Mouse (Mus musculus): Measurements from ENCODE around the gene Fgf4. TPM values are rescaled to one million over a fixed set of nuclear protein-coding genes. Genes with fewer than 3 reads are reported as not detected.

The Fgf4 gene
- total RNA-seq, 2 experiments from 2014 or later: not detected

- ATAC-seq (replicated peaks; ENCODE audit: low FRiP score, poor library complexity, severe bottlenecking): peak; percentile 78
These were observed 59.7 kb downstream of the Fgf4 start for GRCm38 (mm10) chr7:144906708-144907397.

- ATAC-seq (replicated peaks; ENCODE audit: low FRiP score, poor library complexity, severe bottlenecking): no peak
These were observed 60.6 kb downstream of the Fgf4 start for GRCm38 (mm10) chr7:144907793-144908192.

GRCm38 (mm10) chr7:144908705-144909104, 61.5 kb downstream of the Fgf4 start:
- ATAC-seq (replicated peaks; ENCODE audit: low FRiP score, poor library complexity, severe bottlenecking): no peak

- no peak for ATAC-seq (replicated peaks; ENCODE audit: low FRiP score, poor library complexity, severe bottlenecking)
These were observed 64.0 kb downstream of the Fgf4 start for GRCm38 (mm10) chr7:144911121-144911520.

- no peak for ATAC-seq (replicated peaks; ENCODE audit: low FRiP score, poor library complexity, severe bottlenecking)
These were observed 65.7 kb downstream of the Fgf4 start for GRCm38 (mm10) chr7:144912897-144913296.

GRCm38 (mm10) chr7:144914296-144914947, 67.3 kb downstream of the Fgf4 start:
- peak; percentile 71 for ATAC-seq (replicated peaks; ENCODE audit: low FRiP score, poor library complexity, severe bottlenecking)

Other genes starting within 250 kb of the Fgf4 start
- not detected in 2 replicates for gene Ano1, start 95.4 kb upstream of the Fgf4 start, total RNA-seq (2015; ENCODE audit: low replicate concordance)
- gene Ano1, start 95.4 kb upstream of the Fgf4 start, total RNA-seq (2017; ENCODE audit: low replicate concordance): not detected in 2 replicates
- gene Fgf3, start 9.3 kb upstream of the Fgf4 start, total RNA-seq (2015; ENCODE audit: low replicate concordance): 0.36 TPM in 1 of 2 replicates, not detected in the other
- gene Fgf3, start 9.3 kb upstream of the Fgf4 start, total RNA-seq (2017; ENCODE audit: low replicate concordance): 1.1 TPM in 1 of 2 replicates, not detected in the other
- gene Fgf15, start 49.2 kb downstream of the Fgf4 start, total RNA-seq (2015; ENCODE audit: low replicate concordance): not detected in 2 replicates
- gene Fgf15, start 49.2 kb downstream of the Fgf4 start, total RNA-seq (2017; ENCODE audit: low replicate concordance): not detected in 2 replicates
- gene LTO1, start 67.7 kb downstream of the Fgf4 start, total RNA-seq (2015; ENCODE audit: low replicate concordance): 5.4 and 10.8 TPM in 2 replicates
- 27.9 and 85.0 TPM in 2 replicates for gene LTO1, start 67.7 kb downstream of the Fgf4 start, total RNA-seq (2017; ENCODE audit: low replicate concordance)
- 1.4 and 1.7 TPM in 2 replicates for gene Ccnd1, start 92.6 kb downstream of the Fgf4 start, total RNA-seq (2015; ENCODE audit: low replicate concordance)
- gene Ccnd1, start 92.6 kb downstream of the Fgf4 start, total RNA-seq (2017; ENCODE audit: low replicate concordance): 1.3 and 1.7 TPM in 2 replicates

Data from erythroid progenitor cell, adult 5-6 weeks (primary cell).